Mouse (Mus musculus) testis, adult 2 months (tissue): ENCODE results near the gene Cort.

Experiments used
- CTCF ChIP-seq: fragments of 200-500 bp; IDR thresholded peaks from 2 replicates; pipeline ENCODE4 v1.5.1; 2012; ENCODE audit warnings: low read depth, mild to moderate bottlenecking, inconsistent platforms, low read length, moderate library complexity; ENCODE audit not compliant: control insufficient read depth, insufficient read depth, insufficient replicate concordance
- POLR2A ChIP-seq: fragments of 200-500 bp; IDR thresholded peaks from 2 replicates; pipeline ENCODE4 v1.6.1; 2012; ENCODE audit warnings: low read depth, mild to moderate bottlenecking, inconsistent platforms, low read length, moderate library complexity; ENCODE audit not compliant: control insufficient read depth

- TF ChIP-seq POLR2A (no peak), CTCF (no peak)
Measured at GRCm38 (mm10) chr4:149171581-149171981, 45.0 kb upstream of the Cort start.
